Mouse (Mus musculus): Measurements from ENCODE around the gene Rragd. TPM values are rescaled to one million over a fixed set of nuclear protein-coding genes. Genes with fewer than 3 reads are reported as not detected.
"Not testable (repeated sequence)": the region's sequence is repeated elsewhere in the genome, so short reads cannot be mapped to it uniquely, and the experiment has no call there.

The Rragd gene
- total RNA-seq (2021): 10 to 100 TPM; 69.0 to 71.8 TPM
- long read RNA-seq, experiment 1, full-length matches to known transcripts: 33 of 42 reads
- long read RNA-seq, experiment 1, partial matches to known transcripts: 9 of 42 reads
- long read RNA-seq, experiment 1, other reads (novel, unspliced or antisense): 0 of 42 reads
- long read RNA-seq, experiment 2, full-length matches to known transcripts: 26 of 34 reads
- long read RNA-seq, experiment 2, partial matches to known transcripts: 1 of 34 reads
- long read RNA-seq, experiment 2, other reads (novel, unspliced or antisense): 7 of 34 reads

- intact Hi-C loops (cut with DNase I): no loop called here
- peak in 1 of 2 experiments; percentile 34 for DNase-seq
Observed at GRCm38 (mm10) chr4:32982716-32983175, at the start of gene Rragd. Gene Rragd, plus strand, starts transcription at chr4:32983037.

DNA sequence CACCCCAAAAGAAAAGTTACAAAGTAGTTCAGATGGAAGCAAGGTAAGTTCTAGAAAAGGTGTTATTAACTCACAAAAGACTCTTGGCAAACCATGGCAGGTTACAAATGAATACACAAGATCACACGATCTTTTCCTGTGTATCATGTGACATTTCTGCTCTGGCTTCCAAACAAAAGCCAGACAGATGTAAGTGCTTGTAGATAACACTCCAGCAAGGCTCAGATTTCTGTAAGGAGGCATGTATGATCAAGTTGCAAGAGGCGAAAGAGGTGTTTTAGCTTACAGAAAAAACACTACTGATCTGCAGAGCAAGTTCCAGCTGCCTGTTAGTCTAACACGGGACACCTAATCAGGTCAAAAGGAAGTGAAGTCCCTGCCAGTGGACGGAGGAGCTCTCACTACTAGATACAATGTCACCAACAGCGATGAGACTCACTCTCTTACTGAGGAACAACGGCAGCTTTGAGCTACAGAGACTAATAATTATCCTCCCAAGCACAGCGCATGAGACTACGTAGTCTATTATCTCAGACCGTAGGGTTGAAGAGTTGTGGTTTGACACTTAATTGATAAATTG lies 46.0 kb upstream of the Rragd start:
- intact Hi-C loops (cut with DNase I): no loop called here
- no peak for DNase-seq

DNA sequence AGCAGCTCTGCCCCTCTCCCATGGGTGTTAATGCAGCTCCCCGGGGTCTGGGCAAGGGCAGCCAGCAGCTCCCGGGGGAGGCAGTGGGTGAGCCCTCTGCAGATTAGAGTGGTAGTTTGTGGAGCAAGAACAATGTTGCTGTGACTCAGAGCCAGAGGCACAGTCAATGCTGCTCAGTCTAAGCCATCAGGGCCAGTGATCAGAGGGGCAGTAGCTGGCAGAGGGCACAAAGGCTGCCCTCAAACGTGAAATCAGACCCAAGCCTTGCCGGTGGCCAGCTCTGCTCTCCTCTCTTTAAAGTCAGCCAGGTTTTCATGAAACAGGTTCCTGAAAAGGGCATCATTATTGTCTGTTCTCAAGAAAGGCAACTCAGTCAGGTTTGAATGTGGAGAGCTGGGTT lies 43.3 kb upstream of the Rragd start:
- intact Hi-C loops (cut with DNase I): no loop called here
- no peak for DNase-seq

- no peak for DNase-seq
- intact Hi-C loops (cut with DNase I): no loop called here
Observed at GRCm38 (mm10) chr4:32939964-32940363, 42.9 kb upstream of the Rragd start.

DNA sequence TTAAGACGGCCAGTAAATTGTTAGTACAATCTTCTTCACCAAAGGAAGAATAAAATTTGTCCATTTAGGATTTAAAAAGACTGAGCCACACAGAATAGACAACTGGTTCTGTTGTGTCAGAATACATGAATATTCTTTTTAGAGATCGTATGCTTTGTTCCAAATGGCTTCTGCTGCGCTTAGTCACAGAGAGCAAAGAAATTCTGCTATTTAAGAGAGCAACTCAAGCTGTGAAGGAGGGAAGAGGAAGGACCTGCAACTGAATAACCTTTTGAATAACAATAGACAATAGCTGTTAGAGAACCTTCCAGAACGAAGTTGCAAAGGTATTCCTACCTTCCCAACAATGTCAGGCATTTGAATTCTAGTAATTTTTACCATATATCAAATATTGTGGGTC lies 41.9 kb upstream of the Rragd start:
- DNase-seq: no peak
- intact Hi-C loops (cut with DNase I): no loop called here

DNA sequence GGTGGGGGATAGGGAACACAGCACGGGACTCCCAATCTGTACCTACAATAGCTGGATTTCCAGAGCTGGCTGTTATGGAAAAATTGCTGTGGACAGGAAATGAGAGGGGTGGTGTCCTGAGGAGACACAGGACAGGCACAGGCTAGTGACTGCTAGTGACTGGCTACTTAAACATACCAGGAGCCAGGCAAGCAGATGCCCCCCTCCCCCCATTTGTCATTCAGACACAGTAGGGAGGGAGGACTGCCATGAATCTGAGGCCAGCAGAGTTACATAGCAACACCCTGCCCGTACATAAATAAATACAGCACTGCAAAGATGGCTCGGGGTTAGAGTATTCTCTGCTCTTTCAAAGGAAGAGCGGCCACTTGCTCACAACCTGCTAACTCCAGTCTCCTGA lies 35.2 kb upstream of the Rragd start:
- intact Hi-C loops (cut with DNase I): loop anchor here (5.0 kb wide), 1 partner anchor 55 kb away; no protein-coding TSS in a partner anchor

DNA sequence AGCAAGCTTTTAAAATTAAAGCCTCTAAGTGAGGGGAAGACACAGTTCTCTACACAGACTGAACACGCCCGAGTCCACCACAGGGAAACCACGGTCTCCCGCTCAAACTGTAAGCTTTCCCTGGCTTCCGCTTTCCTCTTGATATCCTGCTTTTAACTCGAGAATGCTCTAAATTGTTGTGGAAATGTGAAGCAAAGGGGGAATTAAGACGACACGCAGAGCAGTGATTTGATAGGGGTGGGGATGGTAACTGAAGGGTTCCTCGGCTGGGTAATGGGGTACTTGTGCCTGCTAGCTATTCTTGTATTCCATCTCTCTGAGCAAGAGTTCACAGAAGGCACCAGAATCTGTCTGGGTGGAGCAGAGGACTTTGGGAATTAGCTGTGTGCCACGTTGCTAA lies 34.1 kb upstream of the Rragd start:
- intact Hi-C loops (cut with DNase I): loop anchor here (5.0 kb wide), 1 partner anchor 56 kb away; no protein-coding TSS in a partner anchor
- DNase-seq: no peak

More for the DNA sequence above, 35.2 kb upstream of the Rragd start:
- DNase-seq: peak; percentile 6 to 46

GRCm38 (mm10) chr4:32950356-32951034 lies 32.3 kb upstream of the Rragd start, which contains the start of gene Ankrd6:
Gene Ankrd6, minus strand, starts transcription at chr4:32950841.
- DNase-seq: peak; percentile 84 to 87
- intact Hi-C loops (cut with DNase I): loop anchor here (2.0 to 10.0 kb wide), 5 partner anchors 68 to 336 kb away; partner anchors contain the start of genes Casp8ap2 and Lyrm2

DNA sequence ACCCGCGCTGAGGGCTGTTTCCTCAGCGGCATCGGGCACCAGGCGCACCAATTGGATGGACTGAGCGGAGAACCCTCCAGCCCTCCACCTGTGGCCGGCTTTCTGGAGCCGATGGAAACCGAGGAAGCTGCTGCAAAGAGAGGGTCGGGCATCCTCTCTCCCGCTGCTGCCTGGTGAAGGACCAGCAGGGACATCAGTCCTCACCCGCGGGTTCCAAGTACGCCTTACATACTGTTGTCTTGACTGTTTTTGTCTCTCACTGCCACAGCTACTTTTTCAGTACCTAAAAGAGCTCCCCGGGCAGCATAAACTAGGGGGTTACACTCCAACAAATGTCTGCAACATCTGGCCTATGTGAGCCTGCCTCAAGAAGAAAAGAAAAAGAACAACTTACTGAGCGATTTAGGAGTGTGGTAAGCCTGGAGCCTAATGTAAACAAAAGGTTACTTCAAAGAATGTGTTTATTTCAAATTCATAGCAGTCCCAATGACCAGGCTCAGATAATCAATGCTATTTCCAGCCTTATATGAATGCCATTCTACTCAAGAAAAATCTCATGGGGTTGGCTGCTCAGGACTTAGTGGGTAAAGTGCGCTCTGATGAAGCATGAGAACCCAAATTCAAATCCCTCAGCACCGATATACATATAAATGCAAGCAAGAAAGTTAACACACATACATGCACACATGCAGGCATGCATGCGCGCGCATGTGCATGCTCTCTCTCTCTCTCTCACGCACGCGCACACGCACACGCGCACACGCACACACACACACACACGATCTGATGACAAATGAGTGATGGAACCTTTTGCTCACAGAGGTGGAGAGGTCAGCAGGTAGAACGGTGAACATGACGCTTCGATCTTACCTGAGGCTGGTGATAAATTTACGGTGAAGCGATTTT lies 31.5 kb upstream of the Rragd start:
- no peak for DNase-seq
- intact Hi-C loops (cut with DNase I): loop anchor here (2.0 to 10.0 kb wide), 5 partner anchors 68 to 336 kb away; partner anchors contain the start of genes Casp8ap2 and Lyrm2

- intact Hi-C loops (cut with DNase I): loop anchor here (5.0 to 10.0 kb wide), 4 partner anchors 148 to 338 kb away; partner anchors contain the start of genes Casp8ap2 and Lyrm2
- no peak for DNase-seq
Observed at GRCm38 (mm10) chr4:32952681-32953080, 30.2 kb upstream of the Rragd start.

DNA sequence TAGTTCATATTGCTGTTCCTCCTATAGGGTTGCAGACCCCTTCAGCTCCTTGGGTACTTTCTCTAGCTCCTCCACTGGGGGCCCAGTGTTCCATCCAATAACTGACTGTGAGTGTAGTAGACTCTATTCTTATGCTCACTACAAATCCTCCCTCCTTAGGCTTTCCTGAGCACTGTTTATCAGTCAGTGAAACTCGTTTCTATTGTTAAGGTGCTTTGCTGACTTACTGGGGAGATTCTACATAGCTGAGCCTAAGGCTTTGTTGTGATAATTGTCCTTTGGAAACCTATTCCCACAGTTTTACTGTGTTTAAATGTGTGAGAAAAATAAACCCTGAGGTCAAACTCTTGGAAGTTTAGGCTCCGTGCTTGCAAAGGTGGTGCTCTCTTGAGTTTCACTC lies 26.4 kb upstream of the Rragd start:
- DNase-seq: no peak
- intact Hi-C loops (cut with DNase I): loop anchor here (10.0 kb wide), 2 partner anchors 152 to 342 kb away; partner anchors contain the start of genes Casp8ap2 and Lyrm2

DNA sequence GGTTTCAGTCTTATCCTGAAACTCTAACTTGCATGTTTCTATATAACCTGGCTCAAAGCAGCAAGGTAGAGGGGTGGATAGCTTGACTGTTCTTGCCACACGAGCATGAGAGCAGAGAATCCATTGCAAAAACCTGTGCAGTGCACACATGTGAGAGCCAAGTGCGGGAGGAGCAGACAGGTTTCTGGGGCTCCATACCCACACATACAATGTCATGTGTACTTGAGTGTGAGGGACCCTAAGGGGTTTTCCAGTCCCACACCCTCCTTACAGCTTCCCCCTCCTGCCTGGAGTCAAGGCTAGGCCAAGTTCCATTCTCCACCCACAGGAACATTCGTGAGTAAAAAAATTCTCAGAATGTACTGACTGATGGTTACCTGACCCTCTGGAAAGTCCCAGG lies 21.4 kb upstream of the Rragd start:
- DNase-seq: no peak
- intact Hi-C loops (cut with DNase I): no loop called here

- intact Hi-C loops (cut with DNase I); DNase-seq: not testable (repeated sequence)
Observed at GRCm38 (mm10) chr4:32964619-32965018, 18.2 kb upstream of the Rragd start.

- intact Hi-C loops (cut with DNase I): no loop called here
- DNase-seq: no peak
Observed at GRCm38 (mm10) chr4:32977331-32977730, 5.5 kb upstream of the Rragd start.

GRCm38 (mm10) chr4:32980061-32980460 lies 2.8 kb upstream of the Rragd start:
- no peak for DNase-seq
- intact Hi-C loops (cut with DNase I): no loop called here

- DNase-seq: peak; percentile 7 to 17
- intact Hi-C loops (cut with DNase I): no loop called here
Observed at GRCm38 (mm10) chr4:32981617-32982016, 1.2 kb upstream of the Rragd start.

DNA sequence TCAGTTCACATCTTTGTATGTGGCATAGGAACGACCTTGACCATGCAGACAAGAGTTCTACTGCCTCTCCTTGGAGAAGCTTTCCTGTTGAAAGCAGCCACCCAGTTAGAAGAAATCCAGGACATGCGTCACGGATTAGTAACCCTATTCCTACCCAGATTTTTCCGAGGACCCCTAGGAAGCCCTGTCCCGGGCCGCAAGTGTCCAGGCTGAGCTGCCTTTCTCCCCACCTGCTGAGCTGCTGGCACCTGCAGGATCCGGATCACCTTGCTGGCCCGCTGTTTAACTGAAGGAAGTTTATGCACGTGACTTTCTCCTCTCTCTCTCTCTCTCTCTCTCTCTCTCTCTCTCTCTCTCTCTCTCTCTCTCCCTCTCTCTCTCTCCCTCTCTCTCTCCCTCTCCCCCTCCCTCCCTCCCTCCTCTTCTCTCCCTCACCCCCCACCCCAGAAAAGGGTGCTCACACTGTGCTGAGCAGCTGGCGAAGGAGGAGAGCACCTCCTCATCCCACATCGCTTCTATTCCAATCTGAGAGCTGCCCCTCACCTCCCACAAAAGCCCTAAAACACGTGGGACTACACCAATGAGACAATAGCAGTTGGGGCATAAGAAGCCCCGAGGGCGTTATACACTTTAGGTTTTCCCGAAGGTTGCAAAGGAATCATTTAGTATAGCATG lies 659 bp upstream of the Rragd start:
- intact Hi-C loops (cut with DNase I): no loop called here
- DNase-seq: peak in 1 of 2 experiments; percentile 6

GRCm38 (mm10) chr4:32983176-32984155 lies 629 bp downstream of the Rragd start:
- intact Hi-C loops (cut with DNase I): no loop called here
- peak; percentile 67 to 68 for DNase-seq

Data from heart, postnatal 14 days (tissue).